Mouse (Mus musculus) testis, postnatal 14 days (tissue): ENCODE results near the gene Tnpo2.

Source experiments
- DNase-seq: peaks from one replicate; pipeline ENCODE4 v3.0.0; 2021; ENCODE audit warnings: low spot score

Gene Tnpo2

GRCm38 (mm10) chr8:85027516-85027855, 9.2 kb upstream of the Tnpo2 start:
- DNase-seq, result no peak

- DNase-seq, result no peak
These were observed 8.8 kb upstream of the Tnpo2 start for GRCm38 (mm10) chr8:85027922-85028321.

GRCm38 (mm10) chr8:85029271-85029670, 7.4 kb upstream of the Tnpo2 start:
- DNase-seq, result no peak

- DNase-seq, result no peak
These were observed 3.9 kb upstream of the Tnpo2 start for GRCm38 (mm10) chr8:85032622-85033311.

- DNase-seq, result no peak
These were observed 2.8 kb upstream of the Tnpo2 start for GRCm38 (mm10) chr8:85033867-85034266.

GRCm38 (mm10) chr8:85034764-85035163, 2.0 kb upstream of the Tnpo2 start:
- DNase-seq, result peak; percentile 79

GRCm38 (mm10) chr8:85035165-85035727, 1.5 kb upstream of the Tnpo2 start:
- DNase-seq, result no peak

GRCm38 (mm10) chr8:85035728-85036310, 896 bp upstream of the Tnpo2 start:
- peak; percentile 61 for DNase-seq

DNA sequence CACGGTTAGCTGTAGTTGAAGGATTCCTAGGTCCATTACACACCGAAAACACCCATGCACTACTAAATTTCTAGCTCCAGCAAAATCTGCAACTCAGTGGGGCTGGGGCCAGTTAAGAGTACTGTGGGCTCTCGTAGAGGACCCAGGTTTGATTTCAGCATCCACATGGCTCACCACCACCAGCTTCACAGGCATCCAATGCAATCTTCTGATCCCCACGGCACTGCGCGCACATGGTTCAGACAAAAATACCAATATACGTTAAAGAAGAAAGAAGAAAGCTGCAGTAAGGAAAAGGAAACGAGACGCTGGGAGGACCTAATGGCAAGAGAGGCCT, 366 bp upstream of the Tnpo2 start:
- no peak for DNase-seq

DNA sequence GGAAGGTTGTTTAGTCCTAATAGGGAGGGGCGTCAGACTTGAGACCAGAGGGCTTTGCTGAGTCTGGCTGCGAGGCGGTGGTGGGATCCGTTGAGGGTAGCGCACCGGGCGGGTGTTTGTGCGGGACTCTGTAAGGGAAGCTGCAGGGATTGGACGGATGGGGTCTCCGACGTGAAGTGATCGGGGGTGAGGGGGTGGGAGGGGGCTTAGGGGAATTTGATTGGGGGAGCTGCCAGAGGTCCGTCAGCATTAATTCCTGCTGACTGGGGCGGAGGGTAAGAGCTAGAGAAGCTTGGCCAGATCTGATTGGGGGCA, 608 bp downstream of the Tnpo2 start:
- no peak for DNase-seq

DNA sequence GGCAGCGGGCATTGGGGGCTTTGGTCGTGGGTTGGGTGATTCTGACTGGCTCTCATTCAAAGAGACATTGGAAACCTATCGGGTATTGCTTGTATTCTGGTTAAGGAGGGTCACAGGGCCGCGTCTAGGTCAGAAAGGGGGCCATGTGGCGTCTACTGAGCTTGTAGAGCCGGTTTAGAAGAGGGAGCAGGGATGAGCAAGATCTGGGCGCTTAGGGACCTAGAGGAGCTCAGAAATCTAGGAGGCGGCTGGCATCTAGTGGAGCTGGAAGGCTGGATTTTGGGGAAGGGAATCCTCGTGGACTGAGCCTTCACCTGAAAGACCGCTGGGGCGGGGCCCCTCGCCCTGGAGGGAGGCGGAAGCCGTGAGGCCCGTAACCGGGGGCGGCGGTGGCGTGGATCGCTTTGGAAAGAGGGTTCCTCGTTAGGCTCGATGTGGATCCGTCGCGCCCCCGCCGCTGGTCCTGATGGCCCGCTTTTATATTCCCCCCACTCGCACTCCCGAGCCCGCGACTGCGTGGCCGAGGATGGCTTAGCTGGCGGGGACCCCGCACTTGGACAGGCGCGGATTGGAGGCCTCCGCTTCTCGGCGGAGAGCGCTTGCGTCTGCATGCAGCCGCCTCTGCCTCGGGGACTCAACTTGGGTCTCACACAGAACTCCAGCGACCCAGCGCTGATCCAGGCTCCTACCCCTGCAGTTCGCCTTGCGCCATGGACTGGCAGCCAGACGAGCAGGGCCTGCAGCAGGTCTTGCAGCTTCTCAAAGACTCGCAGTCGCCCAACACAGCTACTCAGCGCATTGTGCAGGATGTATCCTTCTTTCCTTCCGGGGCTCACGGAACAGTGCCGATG, 1.2 kb downstream of the Tnpo2 start:
- DNase-seq, result peak; percentile 54

DNA sequence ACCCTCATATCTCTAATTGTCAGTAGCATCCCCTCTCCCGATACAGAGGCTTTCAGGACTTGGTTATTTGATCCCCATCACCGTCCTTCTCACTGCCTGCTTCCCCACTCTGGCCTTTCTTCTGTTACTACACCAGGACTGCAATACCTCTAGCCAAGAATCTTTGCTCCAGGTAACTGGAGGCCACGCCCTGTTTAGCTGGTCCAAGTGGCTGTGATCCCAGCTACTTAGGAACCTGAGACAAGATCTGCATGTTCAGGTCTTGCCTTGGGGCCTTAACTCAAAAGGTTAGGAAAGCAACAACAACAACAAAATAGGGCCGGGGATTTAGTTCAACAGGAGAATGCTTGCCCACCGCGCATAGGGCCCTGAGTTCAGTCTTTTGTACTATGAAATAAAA, 6.9 kb downstream of the Tnpo2 start:
- DNase-seq, result no peak

DNA sequence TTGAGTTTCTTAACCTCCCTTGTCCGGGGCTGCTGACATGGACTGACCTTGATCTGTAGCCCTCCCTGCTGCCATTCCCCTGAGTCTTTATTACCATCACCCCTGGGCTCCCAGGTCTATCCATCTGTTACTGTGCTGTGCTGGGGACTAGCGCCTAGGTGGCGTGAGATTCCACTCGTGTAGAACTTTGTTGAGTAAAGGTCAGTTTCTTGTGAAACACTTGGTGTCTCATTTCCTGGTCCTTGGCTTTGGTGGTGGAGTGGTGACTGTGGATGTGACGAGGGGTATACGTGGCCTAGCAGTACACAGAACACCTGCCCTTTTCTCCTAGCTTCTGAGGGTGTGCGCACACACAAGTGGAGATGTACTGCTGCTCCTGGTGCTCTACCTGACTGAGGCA, 20.7 kb downstream of the Tnpo2 start:
- no peak for DNase-seq

GRCm38 (mm10) chr8:85059879-85060616, 23.3 kb downstream of the Tnpo2 start, which contains the start of gene Fbxw9:
Fbxw9 (plus strand) TSS chr8:85060055.
- DNase-seq, result peak; percentile 90

- no peak for DNase-seq
These were observed 25.9 kb downstream of the Tnpo2 start for GRCm38 (mm10) chr8:85062603-85063002.

DNA sequence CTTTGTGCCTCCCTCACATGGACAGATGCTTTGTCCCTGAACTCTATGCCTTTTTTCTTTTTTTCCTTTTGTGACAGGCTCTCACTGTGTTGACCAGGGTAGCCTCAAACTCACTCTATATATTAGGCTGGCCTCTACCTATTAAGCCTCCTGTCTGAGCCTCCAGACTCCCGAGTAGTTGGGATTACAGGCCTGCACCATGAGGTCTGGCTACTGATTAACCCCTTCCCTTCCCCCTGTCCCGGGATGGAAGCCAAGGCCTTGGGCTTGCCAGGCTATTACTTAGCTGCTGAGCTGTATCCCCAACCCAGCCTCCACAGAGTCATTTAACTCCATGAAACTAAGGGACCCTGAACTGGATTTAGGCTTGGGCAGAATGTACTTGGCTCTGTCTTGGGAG, 28.5 kb downstream of the Tnpo2 start:
- no peak for DNase-seq

- no peak for DNase-seq
These were observed 30.4 kb downstream of the Tnpo2 start for GRCm38 (mm10) chr8:85067155-85067554.

DNA sequence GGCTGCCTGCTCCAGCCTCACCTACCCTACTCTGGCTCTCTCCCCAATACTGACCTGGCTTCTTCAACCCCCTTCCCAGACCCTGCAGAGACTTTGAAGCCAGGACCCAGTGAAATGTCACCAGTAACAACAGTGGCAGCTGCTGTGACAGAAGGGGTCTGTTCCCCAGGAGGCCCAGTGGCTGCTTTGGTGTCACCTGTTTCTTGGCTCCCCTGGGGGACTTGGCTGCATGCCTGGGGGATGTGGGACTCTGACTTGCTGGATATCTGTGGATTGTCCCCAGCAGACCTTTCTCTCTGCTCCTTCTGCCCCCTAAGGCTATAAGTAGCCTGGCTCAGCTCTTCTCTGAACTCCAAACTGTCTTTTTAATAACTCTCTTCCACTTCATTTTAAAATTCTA, 31.3 kb downstream of the Tnpo2 start, which contains the start of gene Gm5741:
TSS of gene Gm5741 (minus strand) at position 1 of the 400 bp plus-strand sequence.
- DNase-seq, result no peak

DNA sequence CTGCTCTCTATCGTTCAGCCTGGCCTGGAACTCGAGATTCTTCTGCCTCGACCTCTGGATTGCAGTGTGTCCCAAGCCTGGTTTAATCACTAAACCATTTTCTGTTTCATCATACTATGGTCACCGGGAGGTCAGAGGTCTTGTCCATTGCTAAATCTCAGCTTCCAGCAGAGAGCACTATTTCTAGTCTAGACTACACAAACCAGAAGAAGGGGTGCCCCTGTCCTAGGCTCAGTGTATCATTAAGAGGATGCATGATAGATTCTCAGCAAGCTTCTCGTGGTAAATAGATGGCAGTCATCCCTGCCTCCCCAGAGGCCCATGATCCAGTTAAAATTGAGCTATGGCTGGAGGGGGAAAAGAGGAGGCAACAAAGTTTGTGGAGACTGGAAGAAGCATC, 34.3 kb downstream of the Tnpo2 start:
- no peak for DNase-seq

DNA sequence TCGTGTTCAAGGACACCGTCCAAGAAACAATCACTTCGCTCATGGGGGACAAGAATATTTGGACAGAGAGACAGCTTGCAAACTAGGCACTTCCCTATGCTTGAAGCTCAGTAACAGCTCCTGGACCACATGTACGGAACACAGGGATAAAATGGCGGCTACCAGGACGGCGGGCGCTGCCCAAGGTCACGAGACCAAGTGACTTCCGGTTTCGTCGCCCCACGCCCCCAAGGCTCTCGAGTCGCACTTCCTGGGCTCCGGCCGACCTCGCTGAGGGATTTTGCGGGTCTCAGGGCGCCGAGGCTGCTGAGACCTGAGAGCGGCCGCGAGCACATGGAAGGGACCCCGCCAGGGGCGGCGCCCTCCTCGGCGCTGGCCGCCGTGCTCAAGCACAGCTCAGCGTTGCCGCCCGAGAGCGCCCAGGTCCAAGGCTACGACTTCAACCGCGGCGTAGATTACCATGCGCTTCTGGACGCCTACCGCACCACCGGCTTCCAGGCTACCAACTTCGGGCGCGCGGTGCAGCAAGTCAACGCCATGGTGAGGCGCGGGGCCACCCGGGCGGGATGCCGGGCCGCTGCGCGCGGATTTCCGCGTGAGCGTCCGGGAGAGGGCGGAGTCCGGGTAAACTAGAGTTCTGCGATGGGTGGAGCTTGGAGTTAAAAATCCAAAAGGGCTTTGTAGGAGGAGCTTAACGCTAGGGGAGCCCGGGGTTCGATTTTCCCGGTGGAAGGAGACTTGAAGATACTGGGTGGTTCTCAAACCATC, 35.0 kb downstream of the Tnpo2 start, which contains the start of gene Dhps:
TSS of gene Dhps (plus strand) at position 244 of the 768 bp plus-strand sequence.
- DNase-seq, result peak; percentile 93

GRCm38 (mm10) chr8:85072364-85072929, 35.7 kb downstream of the Tnpo2 start:
- no peak for DNase-seq
